Mouse (Mus musculus): ENCODE data around the gene Calca. TPM values are rescaled to one million over a fixed set of nuclear protein-coding genes. Genes with fewer than 3 reads are reported as not detected.
"Not testable (repeated sequence)": the region's sequence is repeated elsewhere in the genome, so short reads cannot be mapped to it uniquely, and the experiment has no call there.

The Calca gene
- polyA plus RNA-seq, 1 experiment: 4.5 TPM

- no peak for DNase-seq
- Histone ChIP-seq H3K4me1 (ENCODE audit: control insufficient read depth, insufficient read depth, low read length) (no peaks in the 10 kb centered on the region), H3K36me3 (ENCODE audit: control insufficient read depth, insufficient read depth, low read length) (no peaks in the 10 kb centered on the region), H3K27ac (ENCODE audit: insufficient read depth, low read depth, low read length) (no peak overlapping the region), H3K27me3 (replicated peaks; ENCODE audit: control insufficient read depth, insufficient read depth, low read length) (no peaks in the 10 kb centered on the region), H3K4me3 (ENCODE audit: insufficient read depth, low read depth, low read length) (no peak overlapping the region)
- TF ChIP-seq CTCF (conservative IDR thresholded peaks at IDR 0.05; ENCODE audit: insufficient read depth, insufficient read length, low read depth, low read length): no peak
- no peak for TF ChIP-seq POLR2A (IDR thresholded peaks at IDR 0.05; ENCODE audit: low read depth, low read length)
- WGBS: 87% methylated on average over 3 of the region's 3 CpGs
These were observed 10.2 kb downstream of the Calca start for GRCm38 (mm10) chr7:114625966-114626365.

- TF ChIP-seq CTCF (conservative IDR thresholded peaks at IDR 0.05; ENCODE audit: insufficient read depth, insufficient read length, low read depth, low read length) (no peak), POLR2A (IDR thresholded peaks at IDR 0.05; ENCODE audit: low read depth, low read length) (no peak)
- Histone ChIP-seq H3K4me1 (ENCODE audit: control insufficient read depth, insufficient read depth, low read length) (no peaks in the 10 kb centered on the region), H3K36me3 (ENCODE audit: control insufficient read depth, insufficient read depth, low read length) (no peaks in the 10 kb centered on the region), H3K4me3 (ENCODE audit: insufficient read depth, low read depth, low read length) (no peak overlapping the region), H3K27me3 (replicated peaks; ENCODE audit: control insufficient read depth, insufficient read depth, low read length) (no peaks in the 10 kb centered on the region), H3K27ac (ENCODE audit: insufficient read depth, low read depth, low read length) (no peak overlapping the region)
- 87% methylated on average over 6 of the region's 6 CpGs for WGBS
- DNase-seq: no peak
These were observed 19.4 kb downstream of the Calca start for GRCm38 (mm10) chr7:114616759-114617158.

GRCm38 (mm10) chr7:114594391-114594790, 41.8 kb downstream of the Calca start:
- H3K4me1 ChIP-seq (ENCODE audit: control insufficient read depth, insufficient read depth, low read length); H3K27me3 ChIP-seq (replicated peaks; ENCODE audit: control insufficient read depth, insufficient read depth, low read length); H3K27ac ChIP-seq (ENCODE audit: insufficient read depth, low read depth, low read length); H3K4me3 ChIP-seq (ENCODE audit: insufficient read depth, low read depth, low read length); H3K36me3 ChIP-seq (ENCODE audit: control insufficient read depth, insufficient read depth, low read length): not testable (repeated sequence)
- DNase-seq: peak; percentile 23
- WGBS: 93% methylated on average over 8 of the region's 8 CpGs

- Histone ChIP-seq H3K4me1 (ENCODE audit: control insufficient read depth, insufficient read depth, low read length) (no peaks in the 10 kb centered on the region; the same call in 1 of the 2 replicates), H3K36me3 (ENCODE audit: control insufficient read depth, insufficient read depth, low read length) (no peaks in the 10 kb centered on the region), H3K4me3 (ENCODE audit: insufficient read depth, low read depth, low read length) (no peak overlapping the region), H3K27ac (ENCODE audit: insufficient read depth, low read depth, low read length) (no peak overlapping the region), H3K27me3 (replicated peaks; ENCODE audit: control insufficient read depth, insufficient read depth, low read length) (no peaks in the 10 kb centered on the region)
- peak; percentile 67 for DNase-seq
- WGBS: 29% methylated on average over 2 of the region's 2 CpGs
- TF ChIP-seq POLR2A (IDR thresholded peaks at IDR 0.05; ENCODE audit: low read depth, low read length): no peak
- TF ChIP-seq CTCF (conservative IDR thresholded peaks at IDR 0.05; ENCODE audit: insufficient read depth, insufficient read length, low read depth, low read length): no peak
These were observed 53.7 kb downstream of the Calca start for GRCm38 (mm10) chr7:114582441-114582840.

Other genes with a start within 250 kb of the Calca start
- gene Pde3b, start 221.1 kb downstream of the Calca start, polyA plus RNA-seq (2012; rRNA removed): 5.6 and 8.9 TPM in 2 replicates
- gene Cyp2r1, start 73.4 kb downstream of the Calca start, polyA plus RNA-seq (2012; rRNA removed): 0.87 and 1.1 TPM in 2 replicates
- gene Calcb, start 82.3 kb upstream of the Calca start, polyA plus RNA-seq (2012; rRNA removed): not detected in 2 replicates
- gene Insc, start 107.3 kb upstream of the Calca start, polyA plus RNA-seq (2012; rRNA removed): 5.9 and 6.0 TPM in 2 replicates